Mouse (Mus musculus) hindbrain, embryonic 10.5 days (tissue): ENCODE measurements around the gene Gm28308. TPM values are rescaled to one million over a fixed set of nuclear protein-coding genes. Genes with fewer than 3 reads are reported as not detected.

Experiments used
- DNase-seq: peaks from one replicate; pipeline ENCODE4 v3.0.0-alpha.2; 2017; ENCODE audit warnings: low spot score
- H3K27ac ChIP-seq: fragments of 300-500 bp; sonication (generic); 2 replicates; pipeline ENCODE4 v1.5.1; 2016; ENCODE audit warnings: mild to moderate bottlenecking, moderate library complexity
- H3K27me3 ChIP-seq: fragments of 300-500 bp; sonication (generic); 2 replicates; pipeline ENCODE4 v1.6.1; 2016; ENCODE audit warnings: mild to moderate bottlenecking; ENCODE audit not compliant: poor library complexity, insufficient read depth, severe bottlenecking
- H3K36me3 ChIP-seq: fragments of 300-500 bp; sonication (generic); 2 replicates; pipeline ENCODE4 v1.6.1; 2016; ENCODE audit warnings: mild to moderate bottlenecking, moderate library complexity
- H3K4me1 ChIP-seq: fragments of 300-500 bp; sonication (generic); replicated peaks from 2 replicates; pipeline ENCODE4 v1.6.1; 2016; ENCODE audit warnings: mild to moderate bottlenecking
- H3K4me3 ChIP-seq: fragments of 300-500 bp; sonication (generic); 2 replicates; pipeline ENCODE4 v1.5.1; 2016; ENCODE audit warnings: mild to moderate bottlenecking, moderate library complexity
- H3K9me3 ChIP-seq: fragments of 300-500 bp; sonication (generic); 2 replicates; pipeline ENCODE4 v1.6.1; 2016; ENCODE audit warnings: mild to moderate bottlenecking, moderate library complexity
- WGBS: fragments of 180-500 bp; shearing (Covaris S2); methylation state at CpG from one replicate; pipeline ENCODE4 v1.1.7; 2016; 5-methylcytosine and 5-hydroxymethylcytosine counted together
- polyA plus RNA-seq: library from polyadenylated mRNA; unstranded; fragments of >200 nt; fragmentation: Nextera tagmentation; extraction: Ambion mirVana; gene quantifications from 2 replicates; pipeline ENCODE4 v1.2.1, GENCODE M21; 2016

Gene Gm28308
- polyA plus RNA-seq, 1 experiment from 2014 or later = not detected

DNA sequence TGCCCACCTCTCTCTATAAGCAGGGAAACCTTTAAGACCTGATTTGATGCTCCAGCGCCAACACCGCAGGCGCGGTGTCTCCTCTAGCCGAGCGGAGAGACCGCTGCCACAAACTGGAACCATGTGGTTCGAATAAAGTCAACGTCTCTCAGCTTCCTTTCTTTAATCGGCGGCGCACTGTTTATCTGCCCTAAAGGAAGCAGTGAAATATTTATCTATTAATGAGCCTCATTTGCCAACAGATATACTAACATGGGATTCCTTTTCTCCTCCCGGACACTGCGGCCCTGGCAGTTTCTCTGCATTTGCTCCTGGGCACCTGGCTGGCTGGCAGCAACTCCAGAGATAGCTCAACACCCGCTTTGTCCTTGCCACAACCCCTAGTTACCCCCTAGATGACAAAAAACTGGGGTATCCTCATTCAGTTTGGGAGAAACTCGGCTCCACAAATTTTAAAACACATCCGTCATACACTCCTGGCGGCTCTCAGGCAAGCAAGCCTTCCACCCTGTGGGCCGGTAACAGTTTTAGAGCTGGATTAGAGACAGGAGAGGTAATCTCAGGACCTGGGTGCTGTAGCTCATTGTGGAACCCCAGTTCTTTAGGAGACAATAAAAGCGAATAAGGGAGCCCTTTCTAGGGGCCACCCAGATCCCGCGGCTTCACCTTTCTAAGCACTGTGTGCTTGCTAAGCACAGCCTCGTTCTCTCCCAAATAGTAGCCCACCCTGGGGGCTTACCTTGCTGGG lies 4.9 kb upstream of the Gm28308 start:
- DNase-seq = no peak
- Histone ChIP-seq H3K36me3 (no peaks in the 10 kb centered on the region), H3K27me3 (peaks cover 100% of the 10 kb centered on the region), H3K4me3 (peak overlapping the region; percentile 45; the same call in 1 of the 2 replicates), H3K9me3 (no peaks in the 10 kb centered on the region), H3K27ac (no peak overlapping the region), H3K4me1 (peaks cover 22% of the 10 kb centered on the region)
- 4% methylated on average over 23 of the region's 23 CpGs for WGBS

DNA sequence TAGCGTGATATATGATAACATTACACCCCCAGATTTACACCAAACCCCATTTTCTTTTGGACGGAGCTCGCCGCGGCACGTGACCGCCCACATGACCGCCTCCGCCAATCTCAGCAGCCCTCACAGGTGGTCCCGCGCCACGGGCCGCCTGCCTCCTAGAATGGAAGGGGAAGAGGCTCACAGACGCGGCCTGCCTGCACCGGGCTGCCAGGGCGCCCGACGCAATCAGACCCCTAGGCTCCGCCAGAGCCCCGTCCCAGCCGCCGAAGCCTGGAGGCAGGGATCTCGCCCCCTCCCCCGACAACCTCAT lies 4.3 kb upstream of the Gm28308 start:
- H3K4me1 ChIP-seq = peaks cover 22% of the 10 kb centered on the region
- peak overlapping the region; percentile 45 for H3K4me3 ChIP-seq
- H3K36me3 ChIP-seq = no peaks in the 10 kb centered on the region
- peak; percentile 77 for DNase-seq
- under 1% methylated on average over 25 of the region's 25 CpGs for WGBS
- H3K27me3 ChIP-seq = peaks cover 100% of the 10 kb centered on the region
- no peak overlapping the region for H3K27ac ChIP-seq
- H3K9me3 ChIP-seq = no peaks in the 10 kb centered on the region

DNA sequence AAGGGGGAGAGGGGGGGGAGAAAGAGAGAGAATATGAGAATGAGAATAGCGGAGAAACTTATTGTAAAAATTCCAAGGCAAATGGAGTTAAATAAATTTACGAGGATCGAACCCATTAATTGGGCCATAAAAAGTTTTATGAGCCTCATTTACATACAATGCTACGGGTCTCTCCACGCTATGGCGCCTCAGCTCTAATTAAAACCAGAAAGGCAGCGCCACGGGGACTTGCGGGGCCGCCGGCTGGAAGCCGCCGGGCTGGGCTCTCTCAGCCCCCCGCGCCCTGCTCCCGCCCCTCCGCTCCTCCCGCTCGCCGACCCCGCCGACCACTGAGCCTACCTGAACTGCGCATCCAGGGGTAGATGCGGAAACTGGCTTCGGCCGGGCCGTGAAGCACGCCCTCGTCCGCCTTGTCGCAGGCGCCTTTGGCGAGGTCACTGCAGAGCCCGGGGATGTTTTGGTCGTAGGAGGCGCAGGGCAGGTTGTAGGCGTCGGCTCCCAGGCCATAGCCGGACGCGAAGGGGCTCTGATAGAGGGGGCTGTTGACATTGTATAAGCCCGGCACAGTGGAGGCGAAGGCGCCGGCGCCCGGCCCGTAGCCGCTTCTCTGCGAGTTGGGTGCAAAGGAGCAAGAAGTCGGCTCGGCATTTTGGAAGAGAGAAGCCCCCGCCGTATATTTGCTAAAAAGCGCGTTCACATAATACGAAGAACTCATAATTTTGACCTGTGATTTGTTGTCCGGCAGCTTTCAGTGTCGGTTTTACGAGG lies 3.7 kb upstream of the Gm28308 start:
- peaks cover 20% of the 10 kb centered on the region for H3K4me1 ChIP-seq
- 2% methylated on average over 60 of the region's 60 CpGs for WGBS
- H3K36me3 ChIP-seq = no peaks in the 10 kb centered on the region
- no peak overlapping the region for H3K27ac ChIP-seq
- peak; percentile 68 for DNase-seq
- no peaks in the 10 kb centered on the region for H3K9me3 ChIP-seq
- H3K4me3 ChIP-seq = peak overlapping the region; percentile 45
- H3K27me3 ChIP-seq = peaks cover 100% of the 10 kb centered on the region

DNA sequence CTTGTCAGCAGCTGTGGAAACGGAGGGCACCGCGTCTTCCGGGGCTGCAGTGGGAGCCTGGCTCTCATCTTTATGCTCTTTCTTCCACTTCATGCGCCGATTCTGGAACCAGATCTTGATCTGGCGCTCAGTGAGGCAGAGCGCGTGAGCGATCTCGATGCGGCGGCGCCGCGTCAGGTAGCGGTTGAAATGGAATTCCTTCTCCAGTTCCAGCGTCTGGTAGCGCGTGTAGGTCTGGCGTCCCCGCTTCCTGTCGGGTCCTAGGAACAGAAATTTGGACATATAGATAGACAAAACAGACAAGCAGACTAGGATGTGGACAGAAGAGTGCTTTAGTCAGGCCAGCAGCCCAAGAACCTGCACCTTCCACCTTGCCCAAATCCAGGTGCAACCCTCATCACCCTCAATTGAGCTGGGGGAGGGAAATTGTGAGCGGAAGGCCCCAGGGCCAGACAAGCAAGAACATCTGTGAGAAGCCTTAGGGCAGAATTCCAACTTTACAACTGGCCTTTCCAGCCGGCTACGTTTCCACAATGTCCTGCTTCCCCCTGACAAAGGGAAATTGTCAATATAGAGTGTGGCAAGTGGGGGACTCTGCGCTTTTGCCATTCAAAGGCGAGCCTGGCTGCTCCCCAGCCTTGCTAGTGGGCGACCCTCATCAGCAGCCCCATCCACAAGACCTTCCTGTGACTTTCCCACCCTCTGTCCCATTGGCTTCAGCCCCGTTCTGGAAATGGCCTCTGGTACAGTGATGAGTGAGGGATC lies 2.8 kb upstream of the Gm28308 start:
- WGBS = 2% methylated on average over 30 of the region's 30 CpGs
- Histone ChIP-seq H3K27me3 (peaks cover 100% of the 10 kb centered on the region), H3K4me3 (no peak overlapping the region), H3K4me1 (peaks cover 11% of the 10 kb centered on the region), H3K9me3 (no peaks in the 10 kb centered on the region), H3K27ac (no peak overlapping the region), H3K36me3 (no peaks in the 10 kb centered on the region)
- no peak for DNase-seq

DNA sequence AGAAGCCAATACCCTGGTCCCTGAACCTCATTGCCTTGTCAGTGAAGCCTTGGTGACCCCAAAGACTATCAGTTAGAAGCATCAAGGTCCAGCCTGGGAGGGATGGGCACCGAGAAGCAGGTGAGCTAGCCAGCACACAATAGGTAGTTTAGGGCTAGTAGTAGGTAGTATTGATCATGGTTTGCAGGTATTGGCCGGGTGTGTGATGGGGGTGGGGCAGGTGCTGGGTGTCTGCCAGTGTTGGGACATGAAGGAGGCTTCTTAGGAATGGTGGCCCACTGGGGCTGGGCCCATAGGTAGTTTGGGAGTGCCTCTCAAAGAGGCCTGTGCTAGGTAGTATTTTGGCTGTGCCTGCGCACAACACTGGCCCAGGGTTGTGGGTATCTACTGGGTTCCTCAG lies 1.9 kb upstream of the Gm28308 start:
- peaks cover 11% of the 10 kb centered on the region for H3K4me1 ChIP-seq
- no peak overlapping the region for H3K4me3 ChIP-seq
- DNase-seq = no peak
- peaks cover 100% of the 10 kb centered on the region for H3K27me3 ChIP-seq
- H3K27ac ChIP-seq = no peak overlapping the region
- 14% methylated on average over 3 of the region's 3 CpGs for WGBS
- H3K9me3 ChIP-seq = no peaks in the 10 kb centered on the region
- H3K36me3 ChIP-seq = no peaks in the 10 kb centered on the region

DNA sequence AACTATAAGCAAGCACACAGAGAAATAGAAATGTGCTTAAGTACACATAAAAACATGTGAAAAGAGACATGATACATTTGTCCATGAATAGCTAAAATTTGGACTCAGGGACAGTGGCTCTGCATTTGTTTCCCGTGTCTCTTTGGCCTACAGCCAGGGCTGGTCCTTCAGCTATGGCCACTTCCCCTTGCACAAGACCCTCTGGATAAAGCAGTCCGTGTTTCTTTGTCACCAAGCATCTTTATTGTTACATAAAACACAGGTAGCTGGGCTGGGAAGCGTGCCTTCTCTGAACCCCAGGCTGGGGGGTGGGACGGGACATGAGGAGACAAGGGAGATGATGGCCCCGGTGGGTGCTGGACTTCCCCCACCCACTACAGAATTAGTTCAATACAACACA lies 1.1 kb upstream of the Gm28308 start:
- 9% methylated on average over 5 of the region's 5 CpGs for WGBS
- Histone ChIP-seq H3K36me3 (no peaks in the 10 kb centered on the region), H3K27ac (no peak overlapping the region), H3K4me3 (no peak overlapping the region), H3K27me3 (peaks cover 100% of the 10 kb centered on the region), H3K4me1 (peaks cover 11% of the 10 kb centered on the region), H3K9me3 (no peaks in the 10 kb centered on the region)
- no peak for DNase-seq

DNA sequence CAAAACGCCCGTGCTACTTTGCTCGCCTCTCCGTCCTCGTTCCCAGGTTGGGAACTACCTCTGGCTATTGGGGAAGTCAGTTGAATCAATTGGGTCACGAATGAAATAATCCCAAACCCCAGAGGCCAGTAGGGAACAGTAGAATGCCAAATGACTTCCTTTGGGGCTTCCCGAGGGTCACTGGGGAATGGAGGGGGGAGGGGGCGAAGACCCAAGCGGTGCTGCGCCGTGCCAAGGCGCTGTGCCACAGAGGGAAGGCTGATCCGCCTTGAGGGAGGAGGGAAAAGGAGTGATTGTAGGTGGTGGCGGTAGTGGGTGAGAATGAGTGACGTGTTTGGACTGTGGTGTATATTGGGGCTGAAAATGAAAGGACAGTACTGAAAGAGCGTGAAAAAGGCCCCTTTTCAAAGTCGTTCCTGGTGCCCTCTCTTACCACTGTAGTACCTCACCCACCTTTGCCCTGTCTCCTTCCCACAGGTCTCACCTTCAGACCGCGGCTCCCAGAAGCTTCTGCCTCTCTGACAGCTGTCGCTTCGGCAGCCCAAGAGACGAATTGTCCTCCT lies 502 bp downstream of the Gm28308 start:
- Histone ChIP-seq H3K9me3 (no peaks in the 10 kb centered on the region), H3K27ac (no peak overlapping the region), H3K4me1 (peaks cover 18% of the 10 kb centered on the region), H3K27me3 (peaks cover 100% of the 10 kb centered on the region), H3K36me3 (no peaks in the 10 kb centered on the region), H3K4me3 (no peak overlapping the region)
- 1% methylated on average over 22 of the region's 22 CpGs for WGBS
- no peak for DNase-seq

DNA sequence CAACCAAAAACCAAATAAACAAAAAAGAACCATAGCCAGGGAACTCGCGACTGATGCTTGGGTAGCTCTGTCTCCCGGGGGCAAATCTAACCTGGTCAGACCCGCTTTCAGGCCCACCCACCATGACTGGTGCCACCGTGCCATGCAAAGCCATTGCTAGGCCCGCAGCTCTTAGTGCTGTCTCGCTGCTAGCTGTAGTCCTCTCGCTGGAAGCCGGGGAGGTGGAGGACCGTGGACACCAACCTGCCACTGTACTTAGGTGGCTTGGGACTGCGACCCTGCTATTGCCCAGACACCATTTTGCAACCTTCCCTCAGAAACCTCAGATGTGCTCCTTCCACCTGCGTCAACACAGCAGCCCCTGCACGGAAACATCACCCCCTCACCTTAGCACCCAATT lies 1.2 kb downstream of the Gm28308 start:
- 2% methylated on average over 13 of the region's 13 CpGs for WGBS
- Histone ChIP-seq H3K36me3 (no peaks in the 10 kb centered on the region), H3K4me1 (peaks cover 11% of the 10 kb centered on the region), H3K4me3 (no peak overlapping the region), H3K27ac (no peak overlapping the region), H3K9me3 (no peaks in the 10 kb centered on the region), H3K27me3 (peaks cover 100% of the 10 kb centered on the region)
- DNase-seq = no peak

DNA sequence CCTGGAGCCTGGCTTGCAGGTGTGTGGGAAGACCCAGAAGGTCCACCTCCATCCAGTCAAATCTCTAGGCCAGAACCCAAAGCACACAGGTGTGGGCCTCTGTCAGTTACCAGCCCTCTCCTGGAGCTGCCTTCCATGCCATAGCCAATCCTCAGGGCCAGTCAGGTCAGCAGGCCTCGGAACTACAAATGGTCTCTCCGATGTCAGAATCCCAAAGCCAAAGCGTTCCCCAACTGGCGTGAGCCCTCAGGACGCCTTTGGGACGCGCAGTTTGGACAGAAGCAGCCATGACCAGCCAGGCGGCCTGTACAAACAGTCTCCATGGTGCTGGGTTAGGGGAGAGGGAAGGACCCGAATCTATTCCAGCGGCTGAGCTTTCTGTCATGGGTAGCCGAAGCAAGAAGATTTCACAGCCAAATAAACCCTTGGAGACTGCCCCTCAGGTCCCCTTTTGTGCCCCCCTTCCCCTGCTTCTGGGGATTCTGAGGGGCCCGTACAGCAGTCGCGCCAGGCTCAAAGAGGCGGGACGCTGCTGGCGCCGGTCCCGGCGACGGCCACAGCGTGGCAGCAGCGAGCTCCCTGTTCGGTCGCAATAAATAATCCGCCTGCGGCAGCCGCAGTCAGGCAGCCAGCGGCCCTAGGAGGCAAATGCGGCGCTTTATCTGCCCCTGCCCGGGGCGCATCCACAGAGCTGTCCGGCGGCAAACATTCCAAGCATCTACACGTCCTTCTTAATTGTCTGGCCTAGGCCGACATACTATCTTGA lies 1.8 kb downstream of the Gm28308 start:
- peak; percentile 81 for DNase-seq
- Histone ChIP-seq H3K9me3 (no peaks in the 10 kb centered on the region), H3K4me1 (peaks cover 9% of the 10 kb centered on the region), H3K36me3 (no peaks in the 10 kb centered on the region), H3K4me3 (no peak overlapping the region), H3K27ac (no peak overlapping the region), H3K27me3 (peaks cover 100% of the 10 kb centered on the region)
- under 1% methylated on average over 37 of the region's 37 CpGs for WGBS

DNA sequence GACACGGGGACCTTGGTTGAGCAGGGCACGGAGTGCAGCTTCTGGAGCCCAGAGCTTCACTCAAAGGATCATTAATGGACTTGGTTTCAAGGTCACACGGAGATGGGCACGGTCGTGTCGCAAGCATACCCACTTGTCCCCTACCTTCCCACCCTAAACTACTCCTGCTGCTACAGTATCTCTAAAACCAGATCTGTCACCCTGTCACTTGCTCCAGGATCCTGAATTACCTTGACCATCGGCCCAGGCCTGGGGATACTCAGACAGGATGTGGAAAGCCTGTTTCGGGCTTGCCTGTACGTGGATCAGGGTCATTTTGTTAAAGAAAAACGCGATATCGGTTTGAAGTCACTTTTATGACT lies 3.5 kb downstream of the Gm28308 start:
- H3K36me3 ChIP-seq = no peaks in the 10 kb centered on the region
- peaks cover 9% of the 10 kb centered on the region for H3K4me1 ChIP-seq
- no peak overlapping the region for H3K27ac ChIP-seq
- no peak overlapping the region for H3K4me3 ChIP-seq
- peaks cover 100% of the 10 kb centered on the region for H3K27me3 ChIP-seq
- H3K9me3 ChIP-seq = no peaks in the 10 kb centered on the region
- 4% methylated on average over 12 of the region's 12 CpGs for WGBS
- no peak for DNase-seq

DNA sequence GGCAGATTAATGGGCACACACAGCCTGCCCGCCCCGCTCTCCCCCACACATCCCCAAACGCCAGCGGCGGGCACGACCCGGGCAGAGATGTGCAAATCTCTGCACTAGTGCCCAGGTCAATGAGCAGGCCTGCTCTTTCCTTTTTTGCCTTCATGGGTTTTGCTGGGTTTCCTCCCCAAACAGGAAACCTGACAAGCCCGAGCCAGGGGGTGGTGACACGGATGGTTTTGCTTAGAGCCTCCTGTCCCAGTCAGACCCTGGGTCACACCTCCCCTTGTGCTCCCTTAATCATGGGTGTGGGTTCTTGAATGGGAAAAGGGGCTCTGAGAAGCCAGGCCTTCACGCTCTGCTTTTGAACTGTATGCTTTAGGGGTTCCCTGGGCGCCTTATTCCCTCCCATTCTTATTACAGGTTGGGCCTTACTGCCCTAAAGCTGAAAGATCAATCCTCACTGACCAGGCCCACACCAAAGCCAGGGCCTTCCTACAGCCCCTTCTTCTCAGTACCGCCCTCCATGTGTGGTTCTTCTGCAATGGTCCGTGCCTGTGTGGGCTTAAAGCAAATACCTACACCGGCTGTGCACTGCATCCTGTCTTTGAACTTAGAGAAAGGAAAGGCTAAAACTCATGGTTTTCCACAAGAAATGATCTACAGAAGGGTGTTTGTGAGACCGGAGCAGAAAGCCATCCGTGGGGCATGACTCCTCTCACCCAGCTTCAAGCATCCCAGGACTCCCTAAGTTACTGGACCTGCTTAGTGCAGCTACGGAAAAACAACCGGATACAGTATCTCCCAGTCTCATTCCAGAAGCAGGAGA lies 4.1 kb downstream of the Gm28308 start:
- Histone ChIP-seq H3K27me3 (peaks cover 100% of the 10 kb centered on the region), H3K36me3 (no peaks in the 10 kb centered on the region), H3K9me3 (no peaks in the 10 kb centered on the region), H3K27ac (no peak overlapping the region), H3K4me1 (peaks cover 15% of the 10 kb centered on the region), H3K4me3 (peak overlapping the region; percentile 25; the same call in 1 of the 2 replicates)
- no peak for DNase-seq
- WGBS = 3% methylated on average over 18 of the region's 18 CpGs
